Mouse (Mus musculus) urinary bladder, postnatal 25 days (tissue): ENCODE data around the gene Gm45837.
"Not testable (repeated sequence)": the region's sequence is repeated elsewhere in the genome, so short reads cannot be mapped to it uniquely, and the experiment has no call there.

Experiments used
- DNase-seq: peaks from one replicate; pipeline ENCODE4 v3.0.0; 2022; ENCODE audit warnings: low spot score

Gene Gm45837

DNA sequence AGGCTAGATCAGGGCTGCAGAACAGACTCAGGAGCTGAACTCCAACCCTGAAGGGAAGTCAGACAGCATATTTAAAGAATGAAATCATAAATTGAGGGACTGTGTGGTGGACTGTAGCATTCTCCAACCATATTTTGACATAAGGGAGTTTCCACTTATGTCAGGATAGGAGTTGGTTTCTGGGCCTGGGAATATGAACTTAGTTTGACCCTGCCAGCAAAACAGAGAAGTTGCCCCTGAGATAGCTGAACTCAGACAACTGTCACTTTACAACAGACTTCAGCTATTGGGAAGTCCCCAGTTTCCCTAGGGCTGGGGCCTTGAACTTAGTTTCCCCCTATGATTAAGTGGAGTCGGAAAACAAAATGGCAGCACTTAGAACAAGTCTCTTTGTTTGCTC, 140.8 kb downstream of the Gm45837 start:
- DNase-seq: no peak

DNA sequence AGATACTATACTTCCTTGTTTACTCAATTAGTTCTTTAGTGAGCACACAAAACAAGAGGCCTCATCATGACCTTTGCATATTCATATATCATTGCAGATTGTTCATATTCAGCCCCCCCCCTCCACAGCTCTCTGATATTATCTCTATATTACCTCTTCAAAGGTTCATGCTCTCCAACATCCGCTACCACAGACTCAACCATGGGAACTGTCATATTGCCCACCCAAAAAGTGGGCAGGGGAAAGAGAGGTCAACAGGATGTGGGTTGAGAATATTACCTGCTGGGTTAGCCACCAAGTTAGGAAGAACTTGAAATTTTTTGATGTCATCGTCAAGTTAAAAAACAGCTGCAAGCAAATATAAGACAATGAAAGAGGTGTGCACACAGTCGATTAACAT, 144.8 kb downstream of the Gm45837 start:
- not testable (repeated sequence) for DNase-seq

DNA sequence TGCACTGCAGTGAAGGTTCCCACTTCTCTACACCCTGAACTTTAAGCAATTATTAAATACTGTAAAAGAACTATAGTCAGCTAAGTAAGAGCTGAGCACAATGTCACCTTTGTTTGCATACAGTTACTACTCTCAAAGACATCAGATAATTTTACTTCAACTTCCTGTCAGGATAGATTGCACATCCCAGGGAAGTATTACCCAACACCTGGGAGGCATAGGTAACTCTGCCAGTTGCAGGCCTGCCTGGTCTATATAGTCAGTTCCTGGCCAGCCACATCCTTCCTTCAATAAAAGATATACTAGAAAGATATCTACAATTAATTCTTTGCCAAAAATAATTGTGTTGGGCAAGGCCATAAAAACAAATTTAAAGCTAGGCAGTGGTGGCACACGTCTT, 146.7 kb downstream of the Gm45837 start:
- DNase-seq: no peak

DNA sequence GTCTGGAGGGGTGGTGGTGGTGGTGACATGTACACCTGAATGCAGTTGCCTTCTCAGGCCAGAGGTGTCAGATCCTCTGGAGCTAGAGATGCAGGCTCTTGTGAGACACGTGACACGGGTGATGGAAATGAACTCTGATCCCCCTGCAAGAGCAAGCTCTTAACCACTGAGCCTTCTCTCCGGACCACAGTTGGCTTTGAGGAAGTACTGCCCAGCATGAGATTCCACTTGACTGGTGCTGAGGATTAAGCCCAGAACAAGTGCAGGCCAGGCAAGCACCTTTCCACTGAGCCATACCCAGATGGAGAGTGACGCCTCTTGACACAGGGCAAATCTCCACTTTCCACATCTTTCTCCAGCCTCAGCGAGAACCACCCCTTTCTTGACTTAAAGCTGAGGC, 148.7 kb downstream of the Gm45837 start:
- DNase-seq: not testable (repeated sequence)
